Mouse (Mus musculus) olfactory bulb, adult 2 months (tissue): ENCODE results near the gene Trim13.
"Not testable (repeated sequence)": the region's sequence is repeated elsewhere in the genome, so short reads cannot be mapped to it uniquely, and the experiment has no call there.

Experiments used
- CTCF ChIP-seq: fragments of 200-500 bp; IDR thresholded peaks from 2 replicates; pipeline ENCODE4 v1.5.1; 2012; ENCODE audit warnings: low read depth, mild to moderate bottlenecking, low read length, moderate library complexity; ENCODE audit not compliant: insufficient read depth
- POLR2A ChIP-seq: fragments of 200-500 bp; IDR thresholded peaks from 2 replicates; pipeline ENCODE4 v1.6.1; 2012; ENCODE audit warnings: mild to moderate bottlenecking, low read depth, low read length, moderate library complexity; ENCODE audit not compliant: insufficient read depth

DNA sequence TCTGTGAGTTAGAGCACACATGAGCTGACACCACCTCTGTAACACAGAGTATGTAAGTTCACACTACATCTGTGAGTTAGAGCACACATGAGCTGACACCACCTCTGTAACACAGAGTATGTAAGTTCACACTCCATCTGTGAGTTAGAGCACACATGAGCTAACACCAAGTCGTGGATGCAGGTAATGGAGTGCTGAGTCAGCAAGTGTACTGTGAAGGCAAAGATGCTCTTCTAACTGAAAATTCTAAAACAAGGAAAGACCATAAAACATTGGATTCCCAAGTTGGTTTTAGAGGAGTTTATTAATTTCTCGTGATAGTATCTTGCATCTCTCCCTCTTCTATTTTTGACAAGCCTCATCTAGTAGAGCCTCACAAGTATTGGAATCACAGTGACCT is 8.0 kb downstream of the Trim13 start:
- TF ChIP-seq CTCF, POLR2A: not testable (repeated sequence)
